20 mouse cellular contexts compared by ENCODE assay signal in genomic region chr16:55939703-55940102, GRCm38 (mm10). TPM values are rescaled to one million over a fixed set of nuclear protein-coding genes. Genes with fewer than 3 reads are reported as not detected.
DNase-seq lines count a peak whose midpoint lies in the region; ATAC-seq and TF ChIP-seq lines count a peak whose summit lies in the region.
"Had no signal": no experiment of that assay in that cellular context is flagged by ENCODE, and none has a peak within 500 bp of the region (broad histone marks: within the 10 kb centered on the region; RNA-seq: fewer than 3 reads in every experiment).

No protein-coding gene starts in this region.

- no peak overlapping the region for H3K9ac ChIP-seq in kidney, embryonic 16.5 days (replicated peaks; ENCODE audit: low read length)
- H3K9ac ChIP-seq in stomach, embryonic 14.5 days (replicated peaks; ENCODE audit: low read depth, low read length): no peak overlapping the region
- H3K9ac ChIP-seq: forebrain, postnatal 0 days; heart, embryonic 13.5 days; hindbrain, embryonic 12.5 days; limb, embryonic 15.5 days; neural tube, embryonic 12.5 days had no signal

- 0 out of 2 replicates have a peak, but pooled peaks cover 2% of the 10 kb centered on the region for H3K4me1 ChIP-seq in kidney, adult 2 months (ENCODE audit: control insufficient read depth, insufficient read depth, low read length)
- H3K4me1 ChIP-seq in kidney, embryonic 16.5 days (ENCODE audit: insufficient read depth, low read length): no peaks in the 10 kb centered on the region
- H3K4me1 ChIP-seq in stomach, embryonic 14.5 days (ENCODE audit: control insufficient read depth, insufficient read depth, low read length): no peaks in the 10 kb centered on the region
- H3K4me1 ChIP-seq in embryonic facial prominence, embryonic 10.5 days: no peaks in the 10 kb centered on the region
- H3K4me1 ChIP-seq: heart, embryonic 13.5 days; hindbrain, embryonic 12.5 days; limb, embryonic 15.5 days; neural tube, embryonic 12.5 days had no signal

- TF ChIP-seq CTCF in kidney, adult 2 months (conservative IDR thresholded peaks at IDR 0.05; ENCODE audit: insufficient read depth, insufficient read length, low read depth, low read length): no peak

- H3K9me3 ChIP-seq in kidney, embryonic 16.5 days (ENCODE audit: low read length): no peaks in the 10 kb centered on the region
- no peaks in the 10 kb centered on the region for H3K9me3 ChIP-seq in stomach, embryonic 14.5 days (ENCODE audit: control insufficient read depth, low read depth, low read length)
- H3K9me3 ChIP-seq in embryonic facial prominence, embryonic 10.5 days: no peaks in the 10 kb centered on the region
- H3K9me3 ChIP-seq: hindbrain, embryonic 12.5 days; limb, embryonic 15.5 days; neural tube, embryonic 12.5 days had no signal

- H3K4me3 ChIP-seq in kidney, adult 2 months (ENCODE audit: insufficient read depth, low read depth, low read length): no peak overlapping the region
- no peak overlapping the region for H3K4me3 ChIP-seq in kidney, embryonic 16.5 days (ENCODE audit: low read length)
- H3K4me3 ChIP-seq in stomach, embryonic 14.5 days (ENCODE audit: low read depth, low read length): no peak overlapping the region
- H3K4me3 ChIP-seq in embryonic facial prominence, embryonic 10.5 days: no peak overlapping the region
- H3K4me3 ChIP-seq: erythroblast, embryonic 14.5 days; heart, embryonic 13.5 days; hindbrain, embryonic 12.5 days; layer of hippocampus, adult 2 months; left cerebral cortex, adult 2 months; limb, embryonic 15.5 days; neural tube, embryonic 12.5 days had no signal

- H3K4me2 ChIP-seq in kidney, embryonic 16.5 days (replicated peaks; ENCODE audit: low read depth, low read length): no peak overlapping the region
- no peak overlapping the region for H3K4me2 ChIP-seq in stomach, embryonic 14.5 days (replicated peaks; ENCODE audit: low read depth, low read length)
- H3K4me2 ChIP-seq: heart, embryonic 13.5 days; hindbrain, embryonic 12.5 days; limb, embryonic 15.5 days; neural tube, embryonic 12.5 days had no signal

- 43% methylated on average over 6 of the region's 6 CpGs for WGBS in kidney, adult 2 months
- WGBS in kidney, embryonic 16.5 days: 80% methylated on average over 6 of the region's 6 CpGs
- WGBS in stomach, embryonic 14.5 days: 86% methylated on average over 6 of the region's 6 CpGs
- 91% methylated on average over 6 of the region's 6 CpGs for WGBS in embryonic facial prominence, embryonic 10.5 days

- H3K36me3 ChIP-seq in kidney, adult 2 months (ENCODE audit: control insufficient read depth, insufficient read depth, low read length): no peaks in the 10 kb centered on the region
- H3K36me3 ChIP-seq in kidney, embryonic 16.5 days (ENCODE audit: insufficient read depth, low read length): no peaks in the 10 kb centered on the region
- H3K36me3 ChIP-seq in stomach, embryonic 14.5 days (ENCODE audit: control insufficient read depth, insufficient read depth, low read length): no peaks in the 10 kb centered on the region
- no peaks in the 10 kb centered on the region for H3K36me3 ChIP-seq in embryonic facial prominence, embryonic 10.5 days (replicated peaks)
- H3K36me3 ChIP-seq: heart, embryonic 13.5 days; hindbrain, embryonic 12.5 days; limb, embryonic 15.5 days; neural tube, embryonic 12.5 days had no signal

- peak; percentile 71 for ATAC-seq in kidney, embryonic 16.5 days (ENCODE audit: low FRiP score, low TSS enrichment)
- peak; percentile 38; the same call in 1 of the 2 replicates for ATAC-seq in stomach, embryonic 14.5 days (ENCODE audit: insufficient number of reproducible peaks, insufficient read depth, low FRiP score, low read depth)
- ATAC-seq: forebrain, postnatal 0 days had no signal

- no peaks in the 10 kb centered on the region for H3K27me3 ChIP-seq in kidney, adult 2 months (replicated peaks; ENCODE audit: control insufficient read depth, insufficient read depth, low read length)
- no peaks in the 10 kb centered on the region for H3K27me3 ChIP-seq in kidney, embryonic 16.5 days (ENCODE audit: insufficient read depth, low read length)
- no peaks in the 10 kb centered on the region for H3K27me3 ChIP-seq in stomach, embryonic 14.5 days (ENCODE audit: control insufficient read depth, insufficient read depth, low read length)
- no peaks in the 10 kb centered on the region for H3K27me3 ChIP-seq in embryonic facial prominence, embryonic 10.5 days (replicated peaks; ENCODE audit: low read depth, poor library complexity, severe bottlenecking)
- H3K27me3 ChIP-seq: heart, embryonic 13.5 days; hindbrain, embryonic 12.5 days; limb, embryonic 15.5 days; neural tube, embryonic 12.5 days had no signal

- TF ChIP-seq POLR2A in kidney, adult 2 months (IDR thresholded peaks at IDR 0.05; ENCODE audit: low read depth, low read length): no peak

- H3K27ac ChIP-seq in kidney, adult 2 months (ENCODE audit: insufficient read depth, low read depth, low read length): no peak overlapping the region
- no peak overlapping the region for H3K27ac ChIP-seq in kidney, embryonic 16.5 days (ENCODE audit: low read length)
- no peak overlapping the region for H3K27ac ChIP-seq in stomach, embryonic 14.5 days (ENCODE audit: low read length)
- no peak overlapping the region for H3K27ac ChIP-seq in embryonic facial prominence, embryonic 10.5 days (replicated peaks)
- H3K27ac ChIP-seq: heart, embryonic 13.5 days; hindbrain, embryonic 12.5 days; layer of hippocampus, adult 2 months; left cerebral cortex, adult 2 months; limb, embryonic 15.5 days; macrophage; neural tube, embryonic 12.5 days had no signal

- peak; percentile 60 for DNase-seq in kidney, adult 2 months
- no peak for DNase-seq in kidney, adult 18-20 months
- DNase-seq in thymus, postnatal 4 days: peak; percentile 73
- DNase-seq in embryonic facial prominence, embryonic 10.5 days (ENCODE audit: low spot score): no peak
- DNase-seq in lung, adult 18-20 months: no peak
- no peak for DNase-seq in ovary, postnatal 36 days (ENCODE audit: low spot score)
- DNase-seq: adrenal gland, adult 8-10 months; cerebellum, postnatal 10 days; forebrain, postnatal 0 days; gastrocnemius, postnatal 36 days had no signal

RNA-seq across cellular contexts. Expression of gene Cep97, which starts 5.0 kb away (rescaled TPM):
- 1.5 and 2.5 TPM in 2 replicates for polyA plus RNA-seq in kidney, adult 2 months (2012; rRNA removed)
- polyA plus RNA-seq in kidney, embryonic 16.5 days (2015; fragmentation: Nextera tagmentation; extraction: Ambion mirVana): 12.0 and 13.9 TPM in 2 replicates
- 12.6 and 12.7 TPM in 2 replicates for polyA plus RNA-seq in stomach, embryonic 14.5 days (2014; fragmentation: Nextera tagmentation; extraction: Ambion mirVana)
- polyA plus RNA-seq in embryonic facial prominence, embryonic 10.5 days (2016; fragmentation: Nextera tagmentation; extraction: Ambion mirVana): 17.6 and 17.9 TPM in 2 replicates

RNA-seq across cellular contexts. Expression of gene Rpl24, which starts 26.4 kb away (rescaled TPM):
- polyA plus RNA-seq in kidney, adult 2 months (2012; rRNA removed): 175 and 226 TPM in 2 replicates
- polyA plus RNA-seq in kidney, embryonic 16.5 days (2015; fragmentation: Nextera tagmentation; extraction: Ambion mirVana): 611 and 649 TPM in 2 replicates
- 885 and 926 TPM in 2 replicates for polyA plus RNA-seq in stomach, embryonic 14.5 days (2014; fragmentation: Nextera tagmentation; extraction: Ambion mirVana)
- 735 and 738 TPM in 2 replicates for polyA plus RNA-seq in embryonic facial prominence, embryonic 10.5 days (2016; fragmentation: Nextera tagmentation; extraction: Ambion mirVana)

RNA-seq across cellular contexts. Expression of gene Zbtb11, which starts 34.0 kb away (rescaled TPM):
- polyA plus RNA-seq in kidney, adult 2 months (2012; rRNA removed): 2.9 and 3.2 TPM in 2 replicates
- 16.5 and 18.9 TPM in 2 replicates for polyA plus RNA-seq in kidney, embryonic 16.5 days (2015; fragmentation: Nextera tagmentation; extraction: Ambion mirVana)
- 20.9 and 22.3 TPM in 2 replicates for polyA plus RNA-seq in stomach, embryonic 14.5 days (2014; fragmentation: Nextera tagmentation; extraction: Ambion mirVana)
- 17.1 and 18.7 TPM in 2 replicates for polyA plus RNA-seq in embryonic facial prominence, embryonic 10.5 days (2016; fragmentation: Nextera tagmentation; extraction: Ambion mirVana)

RNA-seq across cellular contexts. Expression of gene Nxpe3, which starts 44.6 kb away (rescaled TPM):
- polyA plus RNA-seq in kidney, adult 2 months (2012; rRNA removed): 4.6 and 4.9 TPM in 2 replicates
- polyA plus RNA-seq in kidney, embryonic 16.5 days (2015; fragmentation: Nextera tagmentation; extraction: Ambion mirVana): 2.1 and 2.2 TPM in 2 replicates
- 0.52 and 0.77 TPM in 2 replicates for polyA plus RNA-seq in stomach, embryonic 14.5 days (2014; fragmentation: Nextera tagmentation; extraction: Ambion mirVana)
- polyA plus RNA-seq in embryonic facial prominence, embryonic 10.5 days (2016; fragmentation: Nextera tagmentation; extraction: Ambion mirVana): 0.96 and 1.1 TPM in 2 replicates

Comparison
In these comparisons a context has a peak if more than half of its experiments do, and no peak if none do; other contexts are left out.
1. DNase-seq: peak in kidney, adult 2 months (single experiment) and thymus, postnatal 4 days (single experiment); none in kidney, adult 18-20 months (single experiment), embryonic facial prominence, embryonic 10.5 days (single experiment), lung, adult 18-20 months (0 of 2) and ovary, postnatal 36 days (single experiment).